Mouse (Mus musculus): ENCODE results near the gene Cercam.
"Not testable (repeated sequence)": the region's sequence is repeated elsewhere in the genome, so short reads cannot be mapped to it uniquely, and the experiment has no call there.

The Cercam gene

DNA sequence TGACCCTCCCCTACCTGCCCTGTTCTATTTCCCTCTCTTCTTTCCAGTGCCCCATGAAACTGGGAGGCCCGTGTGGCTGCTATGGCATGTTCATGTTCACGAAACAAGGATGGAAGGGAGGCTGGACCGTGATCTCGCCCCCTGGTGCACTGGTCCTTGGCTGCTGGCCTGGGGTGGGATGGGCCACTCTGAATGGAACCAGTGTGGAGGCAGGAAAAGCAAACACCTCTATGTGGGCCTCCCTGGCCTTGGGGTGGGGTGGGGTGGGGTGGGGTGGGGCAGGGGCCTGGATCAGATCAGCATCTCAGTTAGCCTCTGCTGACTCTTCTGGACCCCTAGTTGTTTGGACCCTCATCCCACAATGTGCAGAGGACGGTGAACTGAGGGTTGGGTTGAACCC lies 15.2 kb upstream of the Cercam start:
- no peak for DNase-seq (ENCODE audit: low spot score)

DNA sequence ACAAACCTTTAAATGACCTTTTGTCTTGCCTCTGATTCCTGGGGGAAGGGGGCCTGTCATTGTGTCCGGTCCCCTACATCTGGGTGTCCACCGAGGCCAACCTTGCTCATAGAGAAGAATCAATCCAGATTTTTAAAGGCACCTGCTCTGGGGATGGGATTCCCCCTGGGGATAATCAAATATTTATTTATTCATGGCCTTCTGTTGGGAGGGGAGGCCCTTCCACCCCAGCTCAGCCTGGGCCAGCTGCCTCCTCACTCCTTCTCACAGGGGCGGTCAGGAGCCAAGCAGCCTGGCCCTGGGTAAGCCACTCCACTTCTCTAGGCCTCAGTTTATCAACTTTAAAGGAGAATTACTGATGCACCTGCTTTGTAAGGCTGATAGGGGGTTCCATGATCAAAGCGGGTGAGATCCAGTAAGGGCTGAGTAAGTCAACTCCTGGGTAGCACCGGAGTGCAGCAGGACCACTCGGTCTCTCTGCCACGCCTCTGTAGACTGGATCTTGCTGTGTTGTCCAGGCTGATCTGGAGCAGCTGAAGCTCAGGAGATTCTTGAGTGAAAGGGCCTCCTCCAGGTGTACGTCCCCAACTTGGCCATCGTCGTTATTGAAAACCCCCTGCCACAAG lies 13.3 kb upstream of the Cercam start:
- peak; percentile 46 for DNase-seq (ENCODE audit: low spot score)

DNA sequence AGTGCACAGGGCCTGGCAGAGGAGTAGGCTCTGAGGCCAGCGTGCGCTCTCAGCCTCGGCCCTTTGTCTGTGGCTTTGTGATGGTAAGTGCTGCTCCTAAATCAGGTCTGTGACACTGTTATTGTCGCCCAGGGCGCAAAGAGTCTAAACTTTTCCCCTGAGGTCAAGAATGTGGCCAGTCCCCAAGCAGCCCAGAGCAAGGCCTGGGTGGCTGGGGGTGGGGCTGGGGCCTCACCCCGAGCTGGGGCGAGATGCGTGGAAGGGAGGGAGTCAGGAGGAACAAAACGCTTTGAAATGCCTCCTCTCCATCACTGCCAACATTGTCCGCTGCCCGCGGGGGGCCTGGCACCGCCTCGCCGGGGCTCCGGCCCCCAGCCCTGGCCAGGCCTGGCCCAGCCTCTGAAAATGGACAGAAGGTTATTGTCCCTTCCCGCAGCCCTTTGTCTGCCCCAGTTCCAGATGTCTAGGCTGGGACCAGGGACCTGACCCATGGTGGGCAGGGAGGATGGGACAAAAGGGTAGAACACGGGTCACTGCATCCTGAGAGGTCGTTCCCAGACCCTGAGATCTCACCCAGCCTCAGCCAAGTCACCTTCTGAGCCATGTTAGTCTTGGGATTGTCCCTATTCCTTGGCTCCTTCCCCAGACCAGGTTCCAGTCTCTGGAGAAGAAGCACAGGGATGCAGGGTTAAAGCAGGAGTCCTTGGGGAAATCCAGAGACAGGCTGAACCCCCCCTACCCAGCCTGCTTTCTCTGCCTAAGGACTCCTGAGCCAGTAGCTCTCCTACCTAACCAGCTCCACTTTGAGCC lies 12.3 kb upstream of the Cercam start:
- peak; percentile 88 for DNase-seq (ENCODE audit: low spot score)

DNA sequence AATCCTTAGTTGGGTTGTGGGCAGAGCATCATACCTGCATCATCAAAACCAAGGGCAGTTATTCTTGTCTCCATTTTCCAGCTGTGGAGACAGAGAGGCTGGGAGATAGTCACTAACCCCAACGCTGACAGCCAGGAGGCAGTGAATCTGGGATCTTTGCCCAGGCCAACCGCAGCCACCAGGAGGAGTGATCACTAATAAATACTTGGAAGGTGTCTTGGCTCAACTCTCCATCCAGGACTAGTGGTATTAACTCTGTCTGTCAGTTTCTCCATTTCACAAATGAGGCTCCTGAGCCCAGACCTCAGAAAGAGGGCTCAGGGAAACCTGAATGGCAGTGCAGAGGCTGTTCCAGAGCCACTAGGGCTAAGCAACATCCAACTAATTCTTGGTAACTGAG lies 11.6 kb upstream of the Cercam start:
- no peak for DNase-seq (ENCODE audit: low spot score)

DNA sequence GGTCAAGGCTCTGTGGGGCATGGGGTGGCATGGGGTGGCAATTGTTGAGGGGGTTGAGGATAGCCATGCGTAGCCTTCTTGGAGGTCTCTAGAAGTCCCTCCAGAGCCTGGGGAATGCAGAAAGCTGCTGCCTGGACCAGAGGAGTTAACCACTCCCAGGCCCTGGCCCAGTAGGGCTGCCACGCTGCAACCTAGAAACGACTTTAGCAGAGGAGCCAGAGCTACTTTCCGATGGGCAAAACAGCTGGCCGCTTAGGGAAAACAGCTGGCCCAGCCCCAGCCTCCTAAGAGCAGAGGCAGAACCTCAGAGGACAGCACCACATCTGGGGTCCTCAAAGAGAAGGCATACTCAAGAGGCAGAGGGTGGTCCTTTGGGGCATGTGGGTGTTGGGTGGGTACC lies 11.0 kb upstream of the Cercam start:
- no peak for DNase-seq (ENCODE audit: low spot score)

DNA sequence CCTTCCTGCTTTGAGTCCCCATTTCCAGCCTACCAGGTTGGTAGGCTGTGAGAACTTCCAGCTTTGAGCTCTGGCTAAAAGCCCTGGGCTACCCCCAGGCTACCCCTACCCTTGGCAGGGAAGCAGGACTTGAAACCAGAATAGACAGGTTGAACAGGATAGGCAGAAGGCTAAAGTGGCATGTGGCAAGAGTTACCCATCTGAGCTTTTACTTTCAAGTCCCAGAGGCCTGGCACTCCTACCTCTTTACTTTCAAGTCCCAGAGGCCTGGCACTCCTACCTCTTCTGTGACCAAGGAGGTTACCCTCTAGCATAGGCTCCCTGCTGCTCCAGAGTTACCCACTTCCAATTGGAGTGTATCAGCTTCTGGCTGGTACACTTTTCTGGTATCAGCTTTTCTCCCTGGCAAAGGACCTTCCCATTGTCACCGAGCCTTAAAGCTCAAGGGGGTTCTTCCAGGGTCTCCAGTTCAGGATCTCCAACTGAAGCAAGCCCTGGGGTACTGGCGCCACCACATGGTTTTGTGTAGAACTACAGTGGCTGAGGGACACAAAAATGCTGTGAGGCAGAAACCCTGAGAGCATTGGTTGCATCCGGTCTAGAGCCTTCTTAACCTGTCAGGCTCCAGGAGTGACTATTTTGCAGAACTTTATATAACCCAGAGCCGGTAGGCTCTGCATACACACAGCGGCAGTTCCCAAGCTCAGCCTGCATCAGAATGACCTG lies 10.1 kb upstream of the Cercam start:
- DNase-seq (ENCODE audit: low spot score) = peak; percentile 92

DNA sequence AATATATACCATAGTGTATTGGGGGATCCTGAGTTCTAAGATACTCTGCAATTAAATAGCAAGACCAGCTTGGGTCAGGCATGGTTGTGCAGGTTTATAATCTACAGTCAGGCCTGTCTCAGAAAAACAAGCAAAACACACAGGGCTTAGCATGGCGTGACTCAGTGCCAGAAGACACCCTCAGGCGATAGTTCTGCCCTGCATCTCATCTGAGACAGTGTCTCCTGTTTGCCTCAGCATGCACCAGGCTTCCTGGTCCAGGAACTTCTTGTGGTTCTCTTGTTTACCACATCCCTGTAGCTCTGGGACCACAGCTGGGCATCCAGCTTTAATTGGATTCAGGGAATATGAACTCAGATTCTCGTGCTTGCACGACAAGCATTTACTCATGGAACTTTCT lies 3.8 kb upstream of the Cercam start:
- no peak for DNase-seq (ENCODE audit: low spot score)

DNA sequence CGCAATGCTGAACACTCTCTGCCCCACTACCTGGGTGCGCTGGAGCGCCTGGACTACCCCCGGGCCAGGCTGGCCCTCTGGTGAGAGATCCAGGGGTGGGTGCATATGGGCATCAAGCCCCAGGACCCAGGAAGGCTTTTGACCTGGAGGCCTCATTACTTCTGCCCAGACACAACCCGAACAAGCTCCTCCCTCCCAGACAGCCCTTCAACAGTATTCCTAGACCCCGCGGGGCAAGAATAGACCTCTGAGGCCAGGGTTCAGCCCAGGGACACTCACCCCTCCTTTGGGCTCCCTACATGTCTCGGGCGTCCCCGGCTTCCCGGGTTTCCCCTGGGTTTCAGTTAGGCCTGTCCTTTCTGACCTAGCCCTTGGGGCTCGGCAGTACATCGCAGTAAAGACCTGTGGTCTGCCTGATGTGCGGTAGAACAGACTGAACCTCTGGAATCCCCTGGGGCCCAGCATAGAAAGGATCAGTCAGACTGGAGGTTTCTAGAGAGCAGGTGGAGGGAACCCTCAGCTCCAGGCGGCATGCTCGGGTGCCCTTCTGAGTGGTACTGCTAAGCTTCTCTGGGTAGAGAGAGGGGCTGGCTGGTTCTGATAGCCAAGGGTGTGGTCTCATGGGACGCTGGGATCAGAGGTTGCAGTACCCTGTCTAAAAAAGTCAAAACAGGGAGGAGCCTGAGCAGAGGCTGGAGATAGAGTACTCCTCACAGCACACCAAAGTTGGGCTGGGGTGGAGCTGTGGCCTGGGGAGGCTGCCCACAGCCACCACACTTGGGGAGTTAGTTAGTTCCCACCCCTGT lies 885 bp downstream of the Cercam start:
- DNase-seq (ENCODE audit: low spot score) = peak; percentile 60

DNA sequence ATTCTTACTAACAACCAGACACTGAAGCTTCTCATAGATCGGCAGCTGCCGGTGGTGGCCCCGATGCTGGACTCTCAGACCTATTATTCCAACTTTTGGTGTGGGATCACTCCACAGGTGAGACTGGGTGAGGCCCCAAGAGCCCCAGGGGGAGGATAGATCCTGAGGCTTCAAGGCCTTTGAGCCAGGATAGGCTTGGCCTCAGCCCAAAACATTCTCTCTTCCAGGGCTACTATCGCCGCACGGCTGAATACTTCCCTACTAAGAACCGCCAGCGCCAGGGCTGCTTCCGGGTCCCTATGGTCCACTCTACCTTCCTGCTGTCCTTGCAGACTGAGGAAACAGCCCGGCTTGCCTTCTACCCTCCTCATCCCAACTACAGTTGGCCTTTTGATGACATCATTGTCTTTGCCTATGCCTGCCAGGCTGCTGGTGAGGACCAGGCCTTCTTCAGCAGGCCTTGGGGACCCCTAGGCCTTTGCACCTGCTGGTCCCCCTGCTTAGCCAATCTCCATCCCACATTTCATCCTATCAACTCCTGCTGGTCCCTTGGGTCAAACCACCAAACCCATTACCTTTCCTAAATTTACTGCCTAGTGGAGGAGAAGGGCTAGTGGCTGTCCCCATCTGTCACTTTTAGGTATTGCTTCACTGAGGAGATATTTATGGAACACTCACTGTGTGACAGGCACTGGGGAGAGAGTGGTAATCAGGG lies 3.8 kb downstream of the Cercam start:
- no peak for DNase-seq (ENCODE audit: low spot score)

DNA sequence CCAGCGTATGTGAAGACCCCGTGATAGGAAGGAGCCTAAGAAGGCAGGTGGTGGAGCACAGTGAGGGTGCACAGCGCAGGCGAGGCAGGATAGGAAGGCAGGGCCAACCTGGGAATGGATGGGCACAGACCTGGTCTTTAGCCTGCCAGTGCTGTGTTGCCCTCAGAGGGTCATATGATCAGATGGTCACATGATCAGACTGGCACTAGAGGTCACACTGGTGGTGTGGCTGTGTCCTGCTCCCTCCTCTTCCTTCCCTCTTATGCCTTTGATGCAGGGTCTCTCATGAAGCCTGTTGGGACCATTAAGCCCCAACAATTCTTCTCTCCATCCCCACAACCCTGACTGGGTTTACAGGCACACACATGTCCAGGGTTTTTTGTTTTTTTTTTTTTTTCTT lies 4.8 kb downstream of the Cercam start:
- DNase-seq (ENCODE audit: low spot score) = no peak

DNA sequence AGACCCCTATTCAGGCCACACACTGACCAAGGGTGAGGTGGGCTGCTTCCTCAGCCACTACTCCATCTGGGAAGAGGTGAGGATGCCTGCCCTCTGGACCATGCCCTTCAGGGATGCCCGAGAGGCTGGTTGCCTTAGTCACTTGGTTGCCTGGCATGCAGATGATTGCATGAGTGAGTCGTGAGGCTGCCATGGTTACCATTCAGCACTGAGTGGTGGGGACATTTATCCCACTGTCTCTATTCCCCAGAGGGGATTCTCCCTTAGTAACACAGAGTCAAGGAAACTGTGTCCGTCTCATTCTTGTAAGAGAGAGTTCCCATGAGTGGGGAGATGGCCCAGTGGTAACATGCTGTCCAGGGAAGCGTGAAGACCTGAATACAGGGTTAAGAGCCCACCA lies 9.1 kb downstream of the Cercam start:
- no peak for DNase-seq (ENCODE audit: low spot score)

DNA sequence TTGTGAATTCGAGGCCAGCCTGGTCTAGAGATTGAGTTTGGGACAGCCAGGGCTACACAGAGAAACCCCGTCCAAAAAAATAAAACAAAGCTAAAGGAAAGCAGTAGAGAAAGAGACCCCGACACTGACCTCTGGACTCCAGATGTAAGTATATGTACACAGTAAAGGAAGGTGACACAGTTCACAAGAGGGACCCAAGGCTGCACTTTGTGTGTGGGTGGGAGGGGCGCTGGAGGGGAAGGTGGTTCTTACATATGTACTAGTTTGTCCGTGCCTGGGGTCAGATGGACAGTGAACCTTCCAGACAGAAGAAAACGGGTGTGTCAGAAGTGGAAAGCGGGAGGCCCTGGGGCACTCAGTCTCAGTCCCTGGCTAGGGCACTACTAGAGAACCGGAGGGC lies 10.2 kb downstream of the Cercam start:
- DNase-seq (ENCODE audit: low spot score) = no peak

DNA sequence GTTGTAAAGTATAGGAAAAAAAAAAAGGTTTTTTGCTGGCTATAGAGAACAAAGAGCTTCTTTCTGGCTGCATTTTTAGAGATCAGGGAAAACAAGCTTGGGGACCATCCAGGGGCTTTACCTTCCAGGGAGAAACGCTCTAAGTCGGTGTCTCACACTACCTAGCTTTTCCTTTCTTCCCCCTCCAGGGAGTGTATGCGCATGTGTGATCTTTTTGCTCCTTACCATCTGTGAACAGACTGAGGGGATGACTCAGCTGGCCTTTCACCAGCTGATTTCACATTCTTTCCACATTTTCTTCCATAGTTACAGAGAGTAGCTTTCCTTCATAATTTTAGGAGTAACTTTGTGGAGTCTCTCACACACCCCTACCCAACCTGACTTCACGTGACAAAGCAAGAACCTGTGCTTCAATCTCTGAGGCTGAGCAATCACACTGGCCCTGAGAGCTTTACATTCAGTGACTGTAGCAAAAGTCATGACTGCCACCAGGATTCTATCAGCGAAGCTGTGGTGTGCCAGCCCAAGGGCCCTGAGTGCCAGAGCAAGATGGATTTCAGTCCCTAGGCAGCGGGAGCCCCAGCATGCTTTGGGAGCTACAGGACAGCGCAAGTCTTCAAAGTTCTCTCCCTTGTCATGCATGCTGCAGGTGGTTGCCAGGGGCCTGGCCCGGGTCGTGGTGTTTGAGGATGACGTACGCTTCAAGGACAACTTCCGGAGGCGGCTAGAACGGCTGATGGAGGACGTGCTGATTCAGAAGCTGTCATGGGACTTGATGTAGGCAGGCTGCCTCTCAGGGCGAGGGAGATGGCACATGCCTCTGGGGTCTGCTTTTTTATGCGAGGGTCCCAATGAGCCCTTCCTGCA lies 11.2 kb downstream of the Cercam start:
- DNase-seq (ENCODE audit: low spot score) = no peak

DNA sequence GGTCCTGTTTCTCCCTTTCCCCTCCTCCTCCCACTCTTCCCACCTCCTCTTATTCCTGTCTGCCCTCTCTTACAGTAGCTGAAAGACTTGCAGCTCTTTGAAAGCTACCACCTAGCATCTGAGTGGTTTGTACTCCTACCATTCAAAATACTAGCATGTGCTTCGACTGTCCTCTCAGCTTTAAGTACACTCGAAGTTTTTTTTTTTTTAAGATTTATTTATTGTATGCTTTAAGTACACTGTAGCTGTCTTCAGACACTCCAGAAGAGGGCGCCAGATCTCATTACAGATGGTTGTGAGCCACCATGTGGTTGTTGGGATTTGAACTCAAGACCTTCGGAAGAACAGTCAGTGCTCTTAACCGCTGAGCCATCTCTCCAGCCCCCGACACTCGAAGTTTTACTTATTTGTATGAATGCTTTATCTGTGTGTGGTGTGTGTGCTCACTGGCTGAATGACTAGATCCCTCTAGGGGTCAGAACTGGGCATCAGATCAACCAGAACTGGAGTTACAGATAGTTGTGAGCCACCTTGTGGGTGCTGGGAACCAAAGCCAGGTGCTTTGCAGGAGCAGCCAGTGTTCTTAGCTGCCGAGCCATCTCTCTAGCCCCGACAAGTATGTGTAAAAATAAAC lies 17.8 kb downstream of the Cercam start:
- DNase-seq (ENCODE audit: low spot score) = not testable (repeated sequence)

DNA sequence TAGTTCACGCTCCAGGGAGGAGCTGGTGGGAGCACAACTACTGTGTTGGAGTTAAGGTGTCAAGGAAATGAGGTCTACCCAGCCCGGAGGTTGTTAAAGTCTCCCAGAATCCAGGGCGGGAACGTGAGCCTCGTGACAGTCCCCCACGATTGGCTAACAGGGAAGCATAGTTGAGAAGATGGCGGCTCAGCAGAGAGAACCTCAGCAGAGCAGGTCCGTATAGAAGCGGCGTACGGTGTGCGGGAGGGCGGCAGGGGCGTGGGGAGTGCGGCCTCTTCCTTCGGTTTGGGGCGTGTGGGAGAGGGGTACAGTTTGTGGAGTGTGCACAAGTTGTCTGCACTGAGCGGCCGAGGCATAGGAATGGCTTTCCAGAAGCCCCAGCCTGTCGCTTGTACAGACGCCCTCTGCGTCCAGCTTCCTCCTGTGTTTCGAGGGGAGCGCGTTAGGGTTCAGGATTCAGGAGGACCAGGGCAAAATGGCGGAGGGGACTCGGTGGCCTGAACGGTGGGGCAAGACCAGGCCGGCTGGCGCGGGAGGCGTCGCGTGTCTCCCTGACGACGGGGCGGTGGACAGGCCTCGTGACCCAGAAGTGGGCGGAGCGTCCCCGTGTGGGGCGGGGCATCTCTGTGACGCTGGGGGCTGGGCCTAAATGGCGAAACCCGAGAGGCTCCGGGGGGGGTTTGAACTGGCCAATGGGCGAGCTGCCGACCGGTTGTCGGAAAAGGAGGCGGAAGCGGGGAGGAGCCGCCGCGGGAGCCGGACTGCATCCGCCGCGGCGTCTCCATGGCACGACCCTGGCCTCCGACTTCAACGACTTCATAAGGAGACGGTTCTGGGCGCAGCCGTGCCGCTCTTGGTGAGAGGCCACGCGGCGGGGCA lies 20.3 kb downstream of the Cercam start, which contains the start of gene Odf2:
Gene Odf2 (plus strand): TSS at position 156 of the 879 bp plus-strand sequence.
- peak; percentile 100 for DNase-seq (ENCODE audit: low spot score)

DNA sequence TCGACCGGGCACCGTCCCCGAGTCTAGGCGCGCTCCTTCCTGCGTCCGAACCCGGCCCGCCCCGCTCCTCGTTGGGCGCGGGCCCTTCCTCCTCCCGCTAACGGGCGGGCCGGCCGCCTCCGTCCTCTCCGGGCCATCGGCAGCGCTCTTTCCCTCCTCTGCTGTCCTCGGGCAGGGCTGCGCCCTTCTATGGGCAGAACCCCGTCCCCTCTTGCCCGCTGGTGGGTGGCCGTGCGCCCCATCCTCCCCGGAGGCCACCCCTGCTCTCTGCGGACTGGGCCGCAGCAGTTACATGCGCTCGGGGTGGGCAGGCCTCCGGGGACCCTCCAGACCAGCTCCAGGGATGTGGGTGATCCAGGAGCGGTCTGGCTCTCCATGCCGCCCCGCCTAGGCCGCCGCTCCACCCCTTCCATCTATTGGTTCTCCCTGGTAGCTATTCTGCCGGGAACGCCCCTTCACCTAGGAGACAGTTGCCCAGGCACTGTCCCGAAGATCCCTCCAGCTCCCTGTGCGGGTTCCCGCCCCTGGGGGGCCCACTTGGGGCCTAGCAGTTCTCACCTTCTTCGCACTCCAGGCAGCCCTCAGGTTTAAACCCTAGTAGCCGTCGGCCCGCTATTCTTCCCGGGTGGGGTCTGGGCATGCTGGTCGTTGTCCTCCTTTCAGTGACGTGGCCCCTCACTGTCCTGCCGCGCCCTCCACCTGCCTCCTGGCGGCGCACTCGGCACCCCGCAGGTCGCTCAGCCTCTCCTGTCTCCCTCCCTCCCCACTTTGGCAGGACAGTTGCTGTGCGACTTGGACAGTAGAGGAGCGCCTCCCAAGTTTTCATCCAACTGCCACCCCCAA lies 21.2 kb downstream of the Cercam start:
- peak; percentile 92 for DNase-seq (ENCODE audit: low spot score)

DNA sequence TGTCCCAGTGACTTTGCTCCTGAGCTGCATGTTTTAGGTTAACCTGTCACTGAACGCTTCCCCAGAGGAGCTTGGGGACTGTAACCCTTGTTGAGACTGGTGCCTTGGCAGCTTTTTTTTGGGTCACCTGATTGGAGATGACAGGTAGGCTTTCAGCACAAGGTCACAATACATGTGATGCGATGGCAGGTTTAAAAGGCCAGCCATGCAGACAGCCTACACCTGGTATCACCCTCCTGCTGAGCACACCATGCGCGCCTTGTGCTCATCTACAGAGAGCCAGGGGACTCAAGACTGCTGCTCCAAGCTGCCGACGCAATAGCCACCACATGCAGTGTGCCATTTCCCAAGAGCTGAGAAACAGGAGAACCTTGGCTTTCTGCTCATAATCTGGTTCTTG lies 22.8 kb downstream of the Cercam start:
- no peak for DNase-seq (ENCODE audit: low spot score)

DNA sequence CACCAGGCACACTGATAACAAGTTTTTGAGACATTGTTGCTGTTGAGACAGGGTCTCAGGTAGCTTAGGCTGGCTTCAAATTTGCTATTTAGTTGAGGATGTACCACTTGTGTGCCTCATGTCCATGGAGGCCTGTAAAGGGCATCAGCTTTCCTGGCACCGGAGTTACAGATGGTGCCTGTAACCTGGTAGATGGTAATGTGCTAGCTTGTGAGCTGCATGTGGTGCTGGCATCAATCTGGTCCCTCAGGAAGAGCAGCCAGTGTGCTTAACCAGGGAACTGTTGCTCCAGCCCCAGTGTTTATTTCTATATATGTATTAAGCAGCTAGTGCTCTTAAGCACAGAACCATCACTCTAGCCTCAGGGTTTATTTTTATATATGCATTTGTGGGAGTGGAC lies 27.1 kb downstream of the Cercam start:
- DNase-seq (ENCODE audit: low spot score) = no peak
